Mouse (Mus musculus) 3134 (cell line): ENCODE measurements at regions not wholly inside any gene's neighbourhood (a gene's known extent, or its start where the extent isn't known, plus 50 kb on each side); places are given as distances from the start of the nearest gene placed in this dataset.

Experiments used
- DNase-seq: peaks from one replicate; pipeline ENCODE4 v3.0.0-alpha.2; 2011; ENCODE audit warnings: low spot score; ENCODE audit not compliant: insufficient read length; ENCODE audit errors: extremely low read depth

- DNase-seq = peak; percentile 62
These were observed 56.8 kb upstream of the Ptgs2 start for GRCm38 (mm10) chr1:150043061-150043460.

- no peak for DNase-seq
These were observed 58.2 kb upstream of the Ptgs2 start for GRCm38 (mm10) chr1:150041591-150041990.

GRCm38 (mm10) chr1:150033729-150034128 is 66.1 kb upstream of the Ptgs2 start:
- no peak for DNase-seq

GRCm38 (mm10) chr1:150031743-150032142 is 68.1 kb upstream of the Ptgs2 start:
- DNase-seq = no peak

GRCm38 (mm10) chr1:150027265-150027664 is 66.2 kb upstream of the Pla2g4a start:
- DNase-seq = no peak

- DNase-seq = peak; percentile 54
These were observed 65.1 kb upstream of the Pla2g4a start for GRCm38 (mm10) chr1:150026188-150026587.

- DNase-seq = no peak
These were observed 54.1 kb upstream of the Pla2g4a start for GRCm38 (mm10) chr1:150015201-150015600.

GRCm38 (mm10) chr1:150012447-150012846 is 51.4 kb upstream of the Pla2g4a start:
- no peak for DNase-seq
